Mouse (Mus musculus) hindlimb bud, embryonic 11.5 days (tissue): Measurements from ENCODE around the gene Fbln1.
A peak's percentile ranks its signal among the peaks of the same experiment; 100 is the strongest.

Experiments used
- DNase-seq: peaks from one replicate; pipeline ENCODE4 v3.0.0-alpha.2; 2012; ENCODE audit warnings: low read depth, low spot score; ENCODE audit errors: extremely low spot score

Fbln1 gene

DNA sequence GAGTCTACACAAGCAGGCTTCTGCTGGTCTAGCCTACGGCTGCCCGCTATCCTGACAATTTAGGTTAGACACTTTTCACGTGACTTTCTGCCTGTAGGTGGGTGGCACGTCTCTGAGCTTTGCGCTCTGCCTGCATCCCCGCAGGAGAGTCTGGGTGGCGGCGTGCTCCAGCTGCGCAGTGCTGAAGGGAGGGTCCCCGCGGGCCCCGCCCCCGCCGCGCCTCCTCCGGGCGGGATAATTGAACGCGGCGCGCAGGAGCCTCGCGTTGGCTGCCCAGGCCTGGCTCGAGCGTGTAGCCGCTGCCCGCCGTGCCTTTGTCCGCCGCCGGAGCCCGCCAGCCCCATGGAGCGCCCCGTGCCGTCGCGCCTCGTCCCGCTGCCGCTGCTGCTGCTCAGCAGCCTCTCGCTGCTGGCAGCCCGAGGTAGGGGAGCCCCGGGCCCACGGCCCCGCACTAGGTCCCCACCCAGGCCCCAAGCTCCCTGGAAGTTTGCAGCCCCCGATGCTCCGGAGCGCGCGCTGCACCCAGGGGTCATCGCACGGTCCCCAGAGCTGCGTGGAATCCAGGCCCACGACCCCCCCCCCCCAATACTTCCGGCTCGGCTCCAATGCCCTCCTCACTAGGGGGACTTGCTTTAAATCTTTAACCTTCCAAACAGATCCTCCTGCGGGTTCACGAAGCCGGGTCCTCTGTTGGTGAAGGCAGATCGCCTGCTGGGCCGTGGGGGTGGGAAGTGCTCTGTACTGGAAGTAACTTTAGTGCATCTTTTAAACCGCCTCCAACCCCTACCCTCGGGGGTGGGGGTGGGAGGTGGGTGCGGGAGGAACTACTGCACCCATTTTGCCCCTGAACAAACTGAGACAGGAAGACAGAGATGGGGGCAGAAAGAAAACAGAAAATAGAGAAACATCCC is at the start of gene Fbln1:
Fbln1 (plus strand) TSS at position 158 of the 911 bp plus-strand sequence.
- no peak for DNase-seq

DNA sequence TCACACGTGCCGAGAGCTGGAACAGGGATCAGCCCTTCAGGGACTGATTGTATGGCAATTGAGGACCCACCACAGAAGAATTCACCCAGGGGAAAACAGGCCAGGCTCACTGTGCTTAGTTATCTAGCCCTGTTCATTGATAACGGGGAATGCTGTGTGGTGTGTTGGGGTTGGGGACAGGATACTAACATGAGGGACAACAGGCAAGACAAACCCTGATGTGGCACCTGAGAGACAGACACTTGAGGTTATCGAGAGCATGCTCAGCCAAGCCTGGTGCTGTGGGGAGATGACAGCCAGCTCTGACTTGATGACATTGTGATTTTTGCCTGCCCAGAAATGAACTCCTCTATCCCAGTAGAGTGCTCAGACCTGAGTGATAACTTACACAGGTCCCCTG is 49.6 kb upstream of the Fbln1 start:
- DNase-seq = no peak

DNA sequence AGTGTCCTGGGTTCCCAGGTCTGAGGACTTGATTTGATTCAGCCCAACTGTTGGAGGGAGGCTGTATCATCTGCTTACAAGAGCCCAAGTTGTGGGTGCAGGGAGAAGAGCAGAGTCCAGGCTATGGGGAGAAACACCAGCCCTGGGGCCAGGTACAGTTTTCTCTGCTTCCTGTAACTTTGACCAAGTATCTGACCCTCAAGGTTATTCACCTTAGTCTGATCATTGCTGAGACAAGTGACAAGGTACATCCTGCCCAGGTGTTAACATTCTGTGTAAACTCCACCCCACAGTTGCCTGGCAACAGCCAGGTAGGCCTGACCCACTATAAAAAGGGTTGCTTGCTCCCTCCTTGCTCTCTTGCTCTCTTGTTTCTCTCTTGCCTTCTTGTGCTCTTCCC is 44.3 kb upstream of the Fbln1 start:
- no peak for DNase-seq

DNA sequence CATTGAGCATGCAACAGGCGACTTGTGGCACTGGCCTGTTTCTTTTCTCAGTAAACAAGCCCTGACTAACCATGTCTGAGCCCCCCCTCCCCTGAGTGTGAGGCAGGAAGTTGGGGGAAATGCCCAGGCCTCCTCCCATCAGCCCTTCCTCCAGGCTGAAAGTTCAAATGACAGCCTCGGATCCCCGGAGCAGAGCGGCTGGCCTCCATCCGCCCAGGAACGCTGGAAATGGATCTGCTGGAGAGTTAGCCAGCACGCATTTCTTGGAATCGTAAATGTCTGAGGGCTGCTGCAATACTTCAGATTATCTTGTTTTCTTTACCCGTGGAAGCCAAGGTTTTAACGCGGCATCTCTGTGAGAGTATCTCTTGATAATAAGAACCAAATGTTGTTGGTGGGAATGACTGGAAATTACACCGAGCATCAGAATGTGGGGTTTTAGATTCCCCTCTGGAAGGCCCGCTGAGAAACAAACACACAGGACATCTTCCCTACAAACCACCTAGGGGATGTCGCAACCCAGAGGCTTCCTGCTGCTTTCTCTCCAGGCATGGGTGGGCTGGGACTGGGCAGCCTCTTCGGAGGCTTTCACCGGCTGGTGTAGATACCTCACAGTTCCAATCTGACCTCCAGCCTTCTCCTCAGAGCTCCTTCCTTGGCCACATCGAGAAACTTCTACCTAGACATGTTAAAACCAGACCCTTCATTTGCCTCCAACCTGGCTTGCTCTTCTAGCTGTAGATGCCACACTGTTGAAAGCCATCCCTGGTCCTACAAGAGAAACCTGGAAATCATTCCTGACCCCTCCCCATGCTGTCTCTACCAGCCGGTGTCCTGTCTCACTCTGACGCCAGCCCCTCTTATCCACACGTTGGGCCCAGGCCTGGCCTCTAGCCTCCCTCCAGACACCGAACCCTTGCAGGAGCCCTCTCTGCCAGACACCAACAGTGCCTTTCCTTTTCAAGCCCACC is 42.8 kb upstream of the Fbln1 start:
- no peak for DNase-seq

DNA sequence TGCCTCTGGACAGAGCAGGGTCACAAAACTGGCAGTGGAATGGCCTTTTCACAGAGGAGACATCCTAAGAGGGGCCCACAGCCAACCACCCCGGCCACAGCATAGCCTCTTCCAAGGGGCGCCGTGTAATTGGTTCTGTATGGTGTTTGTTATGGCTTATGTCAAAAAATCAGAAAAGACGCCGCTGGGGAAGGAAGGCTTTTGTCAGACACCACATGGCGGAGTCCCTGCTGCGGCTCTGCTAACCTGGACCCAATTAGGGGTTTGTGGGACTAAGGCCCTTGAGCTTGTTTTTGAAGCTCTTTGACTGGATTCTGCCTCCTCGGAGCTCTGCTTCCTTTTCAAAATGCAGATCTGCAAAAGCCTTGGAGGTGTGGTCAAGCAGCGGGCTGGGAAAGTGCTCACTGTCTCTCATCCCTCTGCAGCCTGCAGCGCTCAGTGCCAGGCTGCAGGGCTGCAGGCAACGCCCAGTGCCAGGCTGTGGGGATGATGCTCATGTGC is 39.3 kb upstream of the Fbln1 start:
- DNase-seq = no peak

DNA sequence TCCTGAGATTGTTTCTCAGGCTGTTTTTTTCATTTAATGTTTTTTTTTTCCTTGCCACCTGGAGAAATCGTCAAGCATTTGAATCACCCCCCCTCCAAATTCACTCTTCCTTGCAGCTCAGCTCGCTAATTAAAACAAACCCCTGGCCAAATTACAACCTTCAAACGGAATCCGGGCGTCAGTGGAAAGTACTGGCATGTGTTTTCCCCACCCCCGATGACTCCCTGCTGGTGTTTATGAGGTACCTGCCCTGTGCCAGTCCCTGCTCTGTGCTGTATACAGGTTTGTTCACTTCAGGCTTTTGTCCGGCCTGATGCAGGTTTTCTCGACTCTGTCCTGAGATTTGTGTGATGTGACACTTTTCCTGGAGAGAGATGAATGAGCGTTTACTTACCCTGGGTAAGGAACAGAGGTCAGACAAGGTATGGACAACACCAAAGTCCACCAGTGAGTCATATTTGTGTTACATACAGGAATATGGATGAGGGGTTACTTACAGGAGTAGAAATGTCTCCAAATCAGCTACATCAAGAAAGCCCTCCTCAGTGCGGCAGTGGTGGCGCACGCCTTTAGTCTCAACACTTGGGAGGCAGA is 38.6 kb upstream of the Fbln1 start:
- no peak for DNase-seq

DNA sequence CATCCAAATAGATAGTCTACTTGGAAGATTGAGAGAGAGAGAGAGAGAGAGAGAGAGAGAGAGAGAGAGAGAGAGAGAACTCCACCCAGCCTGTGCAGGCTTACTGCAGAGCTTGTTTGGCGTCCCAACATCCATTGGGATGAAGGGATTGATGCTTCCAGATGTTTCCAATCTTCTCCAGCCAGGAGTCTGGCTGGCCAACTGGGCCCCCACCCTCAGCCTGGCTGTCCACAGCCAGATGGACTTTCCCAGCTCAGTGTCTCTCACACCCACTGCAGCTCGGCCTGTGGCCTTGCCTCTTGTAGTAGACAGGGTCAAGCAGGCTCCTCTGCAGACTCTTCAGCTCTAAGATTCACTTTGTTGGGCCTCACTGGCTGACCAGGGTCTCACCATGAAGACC is 33.7 kb upstream of the Fbln1 start:
- no peak for DNase-seq

DNA sequence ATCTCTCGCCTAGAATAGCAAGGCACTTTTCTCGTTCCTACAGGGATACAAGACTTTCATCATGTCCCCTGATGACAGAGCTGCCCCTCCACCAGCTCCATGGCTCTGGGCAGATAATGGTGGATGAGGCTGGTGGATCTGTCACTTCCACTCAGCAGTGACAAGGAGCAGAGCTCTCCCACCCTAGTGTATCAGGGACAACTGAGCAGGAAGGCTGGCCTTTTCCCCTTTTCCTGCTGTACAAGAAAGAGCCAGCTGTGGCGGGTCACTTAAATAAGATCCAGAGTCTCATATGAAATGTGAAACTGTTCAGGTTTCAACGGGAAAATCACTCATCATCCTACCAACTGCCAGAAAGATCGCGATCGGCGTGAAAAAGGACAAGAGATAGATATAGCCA is 32.3 kb upstream of the Fbln1 start:
- DNase-seq = no peak

DNA sequence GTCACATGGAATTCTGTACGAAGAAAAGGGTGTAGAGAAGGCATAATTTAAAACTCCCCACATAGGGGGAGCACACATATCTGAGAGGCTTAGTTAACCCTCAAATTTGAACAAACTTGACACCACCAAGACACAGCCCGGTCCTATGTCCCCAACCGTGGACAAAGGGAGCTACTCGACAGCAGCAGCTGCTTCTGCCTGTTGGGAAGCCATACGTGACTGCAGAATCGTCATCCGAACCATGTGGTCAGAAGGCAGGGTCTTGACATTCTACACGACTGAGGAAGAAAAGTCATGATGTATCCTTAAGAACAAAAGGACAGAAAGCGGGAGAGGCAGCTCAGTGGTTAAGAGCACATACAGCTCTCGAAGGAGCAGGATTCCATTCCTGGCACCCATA is 31.7 kb upstream of the Fbln1 start:
- DNase-seq = no peak

DNA sequence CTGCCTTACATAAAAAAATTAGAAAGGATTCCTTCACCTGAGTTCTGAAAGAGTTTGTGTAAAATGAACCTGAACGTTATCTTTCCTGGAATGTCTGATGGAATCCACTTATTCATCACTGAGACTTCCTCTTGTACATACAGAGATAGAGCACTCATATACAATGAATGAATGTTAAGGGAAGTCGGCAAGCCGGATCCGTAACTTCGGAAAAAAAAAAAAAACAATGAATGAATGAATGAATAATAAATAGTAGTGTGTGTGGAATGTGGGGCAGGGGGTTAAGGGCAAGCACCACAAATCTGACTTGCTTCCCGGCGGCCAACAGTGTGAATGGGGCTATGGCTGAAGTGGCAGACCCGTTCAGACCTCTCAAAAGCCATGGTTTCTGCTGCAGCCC is 28.2 kb upstream of the Fbln1 start:
- DNase-seq = peak; percentile 97

DNA sequence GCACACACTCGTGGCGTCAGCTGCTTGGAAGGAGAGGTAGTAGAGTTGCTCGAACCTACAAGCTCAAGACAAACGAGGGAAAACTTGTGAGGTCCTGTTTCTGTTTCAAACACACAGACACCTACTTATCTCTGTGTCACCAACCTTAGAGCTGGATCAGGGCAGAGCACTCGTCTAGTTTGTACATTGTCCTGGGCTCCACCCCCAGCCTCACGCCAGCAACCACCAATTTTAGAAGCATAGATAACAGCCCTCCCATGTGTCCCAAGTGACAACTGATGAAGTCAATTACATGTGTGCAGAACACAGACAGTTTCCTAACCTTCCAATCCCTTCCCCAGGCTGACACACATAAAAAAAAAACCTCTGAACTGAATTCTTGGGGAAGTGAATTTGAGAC is 27.6 kb upstream of the Fbln1 start:
- no peak for DNase-seq

DNA sequence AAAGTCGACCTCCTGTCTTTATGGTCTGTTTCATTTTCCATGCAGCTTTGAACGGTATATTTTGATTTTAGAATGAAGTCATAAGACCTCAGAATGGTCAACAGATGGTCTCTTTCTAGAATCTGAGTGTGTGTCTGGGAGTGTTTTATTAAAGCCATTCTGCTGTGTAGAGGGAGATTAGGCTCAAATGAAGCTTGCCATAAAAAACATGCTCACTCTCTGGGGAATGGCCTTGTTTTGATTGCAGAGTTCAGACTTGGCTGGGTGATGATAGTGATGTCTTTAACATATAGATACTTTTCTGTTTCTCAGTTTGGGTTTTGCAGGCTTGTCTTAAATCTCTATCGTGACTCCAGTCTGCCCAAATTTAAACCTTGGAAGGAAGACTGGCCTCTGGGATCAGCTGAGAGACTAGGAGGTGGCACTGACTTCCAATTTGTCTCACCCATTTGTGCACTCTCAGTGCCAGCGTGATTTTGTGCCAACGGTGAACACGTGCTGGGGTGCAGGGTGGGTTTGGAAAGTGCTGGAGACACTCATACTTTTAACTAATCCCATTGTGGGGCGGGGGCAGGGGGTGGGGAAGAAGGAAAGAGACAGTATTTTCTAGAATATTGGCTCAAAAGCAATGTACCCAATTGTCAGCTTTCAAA is 26.1 kb upstream of the Fbln1 start:
- no peak for DNase-seq

DNA sequence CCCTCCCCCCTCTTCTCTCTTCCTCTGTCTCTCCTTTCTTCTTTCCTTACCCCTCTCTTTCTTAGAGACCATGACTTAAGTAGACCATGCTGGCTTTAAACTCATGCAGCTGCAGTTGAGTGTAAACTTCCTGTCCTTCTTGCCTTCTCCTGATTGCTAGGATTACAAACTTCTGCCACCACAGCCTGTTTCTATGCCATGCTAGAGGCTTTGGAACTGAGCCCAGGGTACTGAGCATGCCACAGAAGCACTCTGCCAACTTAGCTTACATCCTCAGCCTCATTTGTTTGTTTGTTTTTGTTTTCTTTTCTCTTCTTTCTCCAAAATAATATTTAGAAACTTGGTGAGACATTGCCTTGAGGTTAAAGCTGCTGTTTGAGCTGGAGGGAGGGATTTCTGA is 25.4 kb upstream of the Fbln1 start:
- DNase-seq = no peak

DNA sequence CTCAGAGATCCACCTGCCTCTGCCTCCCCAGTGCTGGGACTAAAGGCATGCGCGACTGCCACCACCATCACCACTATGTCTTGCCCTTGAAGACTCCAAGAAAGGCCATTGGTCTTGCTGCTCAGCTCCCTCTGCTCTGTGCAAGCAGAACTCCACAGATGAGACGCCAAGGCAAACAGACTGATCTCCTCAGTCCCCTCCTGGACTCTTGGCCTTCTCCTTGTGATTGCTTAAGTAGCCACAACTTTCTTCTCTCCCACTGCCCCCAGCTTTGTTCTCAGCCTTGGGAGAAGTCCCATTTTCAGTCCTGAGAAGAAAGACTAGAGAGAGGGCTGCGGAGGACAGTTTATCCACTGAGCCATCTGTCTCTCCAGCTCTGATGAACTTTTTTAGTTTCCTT is 23.7 kb upstream of the Fbln1 start:
- DNase-seq = no peak

DNA sequence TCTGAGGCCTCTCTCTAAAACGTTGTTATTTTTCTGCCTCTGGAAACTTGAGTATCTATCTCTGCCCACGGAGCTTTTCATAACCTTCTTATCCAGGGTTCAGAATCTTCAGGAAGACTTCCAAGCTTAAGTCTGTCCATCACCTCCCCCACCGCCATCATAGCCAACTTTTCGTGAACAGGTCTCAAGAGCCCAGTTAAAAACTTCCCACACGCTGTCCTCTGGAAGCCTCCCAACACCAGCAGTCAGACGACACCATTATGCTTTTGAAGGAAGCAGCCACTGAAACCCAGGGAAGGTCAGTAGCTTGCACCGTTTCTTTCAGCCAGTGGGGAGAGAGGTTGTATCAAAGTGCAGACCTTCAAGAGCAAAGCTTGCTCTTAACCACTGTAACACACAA is 18.8 kb upstream of the Fbln1 start:
- no peak for DNase-seq

DNA sequence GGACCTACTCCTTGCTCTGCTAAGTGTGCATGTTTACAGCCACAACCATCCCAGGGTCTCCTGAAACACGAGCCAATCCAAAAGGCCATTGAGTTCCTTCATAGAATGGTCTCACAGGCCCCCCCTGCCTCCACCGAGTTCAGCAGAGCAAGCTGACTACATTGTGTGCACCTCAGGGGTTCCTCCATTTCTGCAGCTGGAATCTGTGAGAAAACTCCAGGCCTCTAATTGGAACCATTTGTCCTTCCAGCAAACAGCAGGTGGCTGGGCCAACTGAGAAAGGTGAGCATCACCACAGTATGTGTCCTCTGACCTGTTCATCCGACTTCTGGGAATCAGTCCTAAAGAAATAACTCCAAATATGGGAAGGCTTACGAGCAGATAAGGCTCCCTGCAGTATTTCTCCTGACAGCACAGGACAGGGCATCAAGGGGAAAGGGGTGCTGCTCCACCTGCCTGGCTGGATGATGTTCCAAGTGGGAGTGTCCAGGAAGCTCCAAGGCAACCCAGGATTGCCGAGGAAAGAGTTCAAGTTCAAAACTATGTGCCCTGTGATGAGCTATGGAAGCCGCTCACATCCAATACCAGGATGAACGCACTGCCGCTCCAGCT is 17.5 kb upstream of the Fbln1 start:
- no peak for DNase-seq

DNA sequence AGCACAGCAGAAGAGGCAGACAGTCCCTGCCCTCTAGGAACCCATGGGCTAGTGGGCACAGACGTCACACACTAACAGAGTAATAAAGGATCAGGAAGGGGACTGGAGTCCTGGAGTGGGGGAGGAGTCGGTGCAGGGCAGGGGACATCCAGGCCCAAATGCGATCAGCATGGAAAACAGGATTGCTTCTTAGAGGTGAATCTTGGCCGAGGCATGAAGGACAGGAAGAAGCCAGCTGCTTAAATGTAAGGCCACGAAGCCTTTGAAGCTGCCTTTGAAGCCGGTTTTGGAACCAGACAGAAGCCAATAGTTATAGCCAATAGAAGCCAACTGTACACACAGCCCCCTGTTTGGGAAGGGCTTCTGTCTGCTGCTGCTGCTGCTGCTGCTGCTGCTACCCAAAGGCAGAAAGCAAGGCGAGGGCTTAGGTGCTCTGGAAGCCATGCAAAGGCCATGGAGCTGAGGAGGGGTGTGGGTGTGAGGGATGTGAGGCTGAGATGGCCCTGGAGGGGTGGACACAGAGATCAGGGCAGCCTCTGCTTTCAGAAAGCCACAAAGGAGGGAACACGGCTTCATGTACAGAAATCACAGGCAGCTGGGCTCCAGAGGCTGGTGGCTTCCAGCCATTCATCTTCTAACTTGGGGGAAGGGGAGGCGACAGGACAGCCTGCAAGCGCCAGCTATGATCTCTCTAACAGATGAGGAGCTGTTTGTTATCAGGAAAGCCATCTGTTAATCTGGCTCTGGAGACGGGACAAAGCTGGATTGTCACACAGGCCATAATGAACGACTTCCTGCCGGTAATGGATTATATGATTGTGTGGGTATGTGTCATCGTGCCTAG is 5.1 kb upstream of the Fbln1 start:
- no peak for DNase-seq

DNA sequence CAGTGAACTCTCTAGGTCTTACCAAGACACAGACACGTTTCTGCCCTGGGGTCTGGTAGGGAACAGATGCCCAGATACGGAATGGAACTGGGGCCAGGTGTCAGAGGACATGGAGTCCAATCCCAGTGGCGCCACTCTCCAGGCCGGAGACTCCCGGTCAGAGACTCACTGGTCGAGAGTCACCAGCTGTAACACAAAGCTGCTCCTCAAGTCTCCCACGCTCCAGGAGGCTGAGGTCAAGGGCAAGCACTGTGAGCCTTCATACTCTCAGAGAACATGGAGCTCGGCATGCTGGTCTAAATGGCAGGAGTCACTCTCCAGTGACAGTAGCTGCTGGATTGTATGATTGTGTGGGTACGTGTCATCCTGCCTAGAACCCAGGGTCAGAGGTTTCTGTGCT is 3.5 kb upstream of the Fbln1 start:
- DNase-seq = no peak

DNA sequence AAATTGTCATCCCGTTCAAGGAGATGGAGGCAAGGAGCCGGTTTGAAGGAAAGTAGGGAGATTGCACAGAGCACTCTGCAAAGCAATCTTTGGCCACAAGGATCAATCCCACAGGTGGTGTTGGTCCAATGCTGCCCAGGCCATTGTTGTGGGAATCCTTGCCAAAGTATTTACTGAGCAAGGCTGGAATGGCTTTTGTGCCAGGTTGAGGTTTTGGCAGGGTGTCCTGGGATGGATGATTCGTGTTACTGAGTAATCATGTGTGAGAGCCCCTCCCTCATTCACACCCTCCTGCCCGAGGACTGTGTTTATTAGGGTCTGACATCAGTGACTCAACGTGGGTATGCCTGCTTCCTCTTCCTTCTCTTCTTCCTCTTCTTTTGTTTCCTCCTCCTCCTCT is 3.0 kb upstream of the Fbln1 start:
- no peak for DNase-seq

DNA sequence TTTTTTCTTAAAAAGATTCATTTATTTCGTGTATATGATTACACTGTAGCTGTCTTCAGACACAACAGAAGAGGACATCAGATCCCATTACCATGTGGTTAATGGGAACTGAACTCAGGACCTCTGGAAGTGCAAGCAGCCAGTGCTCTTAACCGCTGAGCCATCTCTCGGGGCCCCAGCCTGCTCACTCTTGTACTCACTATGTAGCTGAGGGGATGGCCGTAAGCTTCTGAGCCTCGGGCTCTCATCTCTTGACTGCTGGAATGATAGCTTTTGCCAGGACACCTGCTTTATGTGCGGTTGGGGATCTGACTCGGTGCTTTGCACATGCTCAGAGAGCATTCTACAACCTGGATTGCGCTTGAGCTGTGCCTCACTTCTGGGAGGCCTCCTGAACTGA is 1.4 kb upstream of the Fbln1 start:
- DNase-seq = no peak
